Mouse (Mus musculus) spleen, postnatal 10 days (tissue): ENCODE results near the gene Ugt1a6a.
A peak's percentile ranks its signal among the peaks of the same experiment; 100 is the strongest.
"Not testable (repeated sequence)": the region's sequence is repeated elsewhere in the genome, so short reads cannot be mapped to it uniquely, and the experiment has no call there.

Experiments used
- DNase-seq, 2 experiments: peaks; one replicate each; pipeline ENCODE4 v3.0.0; 2021 to 2022; ENCODE audit warnings: low spot score in 2 of 2

The Ugt1a6a gene

GRCm38 (mm10) chr1:88134457-88135011 lies at the start of gene Ugt1a6a:
Ugt1a6a (plus strand) TSS chr1:88134809.
- DNase-seq: not testable (repeated sequence)

DNA sequence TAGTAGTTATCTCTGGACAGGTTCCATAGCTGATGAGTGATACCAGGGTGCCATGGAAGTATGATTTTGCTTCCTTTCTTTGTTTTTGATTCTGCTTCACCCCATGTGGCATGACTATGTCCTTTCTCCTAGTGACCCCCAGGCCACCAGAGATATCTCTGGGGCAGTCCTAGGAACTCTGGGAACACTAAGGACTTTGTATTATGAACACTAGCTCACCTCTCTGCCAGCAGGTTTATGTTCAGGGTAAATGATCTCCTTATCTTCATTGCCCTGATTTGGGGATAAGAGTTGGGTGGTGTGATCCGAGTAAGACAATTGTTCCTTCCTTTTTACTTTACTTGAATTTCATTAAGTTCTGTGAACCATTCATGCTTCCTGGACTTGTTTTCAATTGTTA lies 48.5 kb upstream of the Ugt1a6a start:
- DNase-seq: no peak

- DNase-seq: no peak
These were observed 47.1 kb upstream of the Ugt1a6a start, which contains the start of gene Ugt1a8 for GRCm38 (mm10) chr1:88087513-88087912. Ugt1a8 (plus strand) TSS chr1:88087813.

DNA sequence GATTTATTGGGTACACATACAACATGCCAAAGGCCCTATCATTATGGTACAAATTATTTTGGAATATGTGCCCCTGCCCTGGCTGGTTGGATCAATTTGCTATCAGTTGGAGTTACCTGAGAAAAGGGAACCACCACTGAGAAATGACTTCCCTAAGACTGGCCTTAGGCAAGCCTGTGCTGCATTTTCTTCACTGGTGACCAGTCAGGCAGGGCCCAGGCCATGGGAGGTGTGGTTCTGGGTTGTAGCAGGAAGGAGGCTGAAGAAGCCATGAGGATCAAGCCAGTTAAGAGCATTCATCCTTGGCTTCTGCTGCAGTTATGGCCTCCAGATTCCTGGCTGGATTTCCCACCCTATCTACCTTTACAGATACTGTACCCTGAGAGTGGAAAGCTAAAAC lies 42.3 kb upstream of the Ugt1a6a start:
- DNase-seq: no peak

- not testable (repeated sequence) for DNase-seq
These were observed 40.3 kb upstream of the Ugt1a6a start for GRCm38 (mm10) chr1:88094270-88094676.

DNA sequence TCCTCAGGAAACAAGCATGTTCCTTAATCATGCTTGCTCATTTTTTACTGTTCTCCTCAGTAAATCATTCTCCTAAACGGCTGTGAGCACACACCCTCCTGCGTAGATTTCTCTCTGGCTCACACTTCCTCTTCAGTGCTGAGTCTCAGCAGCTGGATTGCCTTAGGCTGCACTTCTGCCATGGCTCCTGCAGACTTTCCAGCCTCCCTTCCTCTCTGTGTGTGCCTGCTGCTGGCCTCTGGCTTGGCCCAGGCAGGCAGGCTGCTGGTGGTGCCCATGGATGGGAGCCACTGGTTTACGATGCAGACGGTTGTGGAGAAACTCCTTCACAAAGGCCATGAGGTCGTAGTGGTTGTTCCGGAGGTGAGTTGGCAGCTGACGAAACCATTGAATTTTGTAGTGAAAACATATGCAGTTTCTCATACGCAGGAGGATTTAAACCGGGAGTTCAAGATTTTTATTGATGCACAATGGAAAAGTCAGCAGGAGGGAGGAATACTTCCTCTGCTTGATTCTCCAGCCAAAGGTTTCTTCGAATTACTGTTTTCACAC lies 39.6 kb upstream of the Ugt1a6a start, which contains the start of gene Ugt1a7c:
TSS of gene Ugt1a7c (plus strand) at position 122 of the 552 bp plus-strand sequence.
- DNase-seq: peak in 1 of 2 experiments; percentile 17

GRCm38 (mm10) chr1:88098546-88098945 lies 36.1 kb upstream of the Ugt1a6a start:
- DNase-seq: not testable (repeated sequence)

DNA sequence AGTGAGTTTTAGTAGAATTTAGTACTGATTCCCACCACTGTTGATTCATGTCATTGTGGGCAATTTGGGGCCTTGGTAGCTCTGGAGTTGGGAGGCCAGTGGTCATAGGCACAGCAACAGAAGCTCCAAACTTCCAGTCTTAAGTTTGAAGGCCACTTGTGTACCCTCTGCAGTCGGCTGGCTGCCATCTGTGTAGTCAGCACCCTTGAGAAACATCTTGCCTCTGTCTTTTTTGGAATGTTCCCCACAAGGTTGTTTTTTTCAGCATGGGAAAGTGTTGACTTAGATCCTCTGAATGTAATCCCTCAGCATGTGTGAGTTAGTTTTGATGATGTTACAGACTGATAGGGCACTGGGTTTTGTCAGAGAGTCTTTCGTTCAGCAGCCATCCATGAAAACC lies 34.9 kb upstream of the Ugt1a6a start:
- DNase-seq: not testable (repeated sequence)

GRCm38 (mm10) chr1:88103019-88103418 lies 31.6 kb upstream of the Ugt1a6a start, which contains the start of gene Ugt1a6b:
Ugt1a6b (plus strand) TSS chr1:88103252.
- not testable (repeated sequence) for DNase-seq

DNA sequence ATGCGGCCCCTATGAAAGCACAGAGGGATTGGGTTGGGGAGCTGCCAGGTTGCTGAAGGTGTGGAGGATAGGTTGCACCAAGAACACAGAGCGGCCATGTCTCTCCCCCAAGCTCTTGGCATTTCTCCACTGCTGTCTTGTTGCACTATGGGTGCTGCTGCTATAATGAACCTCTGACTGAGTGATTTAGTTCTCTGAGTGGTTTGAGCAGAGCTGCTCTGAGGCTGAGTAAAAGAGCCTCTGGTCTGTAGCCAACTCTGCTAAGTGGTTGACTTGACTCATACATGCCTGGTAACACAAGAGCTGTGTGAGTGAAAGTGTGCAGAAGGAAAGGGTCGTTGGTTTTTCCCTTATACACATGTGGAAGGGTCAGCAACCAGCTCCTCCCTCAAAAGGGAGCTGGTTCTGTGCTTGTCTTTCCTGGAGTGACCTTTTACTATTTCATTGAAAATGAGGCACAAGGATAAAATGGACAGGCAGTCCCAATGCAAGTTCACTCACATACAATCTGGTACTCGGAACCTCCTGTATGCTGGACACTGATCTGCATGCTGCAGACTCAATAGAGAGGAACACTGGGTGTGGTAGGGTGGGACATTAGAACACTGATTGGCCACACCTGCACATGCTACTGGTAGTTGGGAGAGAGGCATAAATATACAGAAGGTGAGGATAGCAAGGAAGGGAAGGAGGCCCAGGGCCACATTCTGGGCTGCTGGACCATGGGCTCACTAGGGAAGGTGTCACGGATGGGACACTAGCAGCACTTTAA lies 30.7 kb upstream of the Ugt1a6a start:
- not testable (repeated sequence) for DNase-seq

- no peak for DNase-seq
These were observed 29.8 kb upstream of the Ugt1a6a start for GRCm38 (mm10) chr1:88104667-88105430.

GRCm38 (mm10) chr1:88105656-88106055 lies 29.0 kb upstream of the Ugt1a6a start:
- no peak for DNase-seq

GRCm38 (mm10) chr1:88109027-88109557 lies 25.5 kb upstream of the Ugt1a6a start:
- not testable (repeated sequence) for DNase-seq

GRCm38 (mm10) chr1:88109604-88110003 lies 25.0 kb upstream of the Ugt1a6a start:
- DNase-seq: not testable (repeated sequence)

- not testable (repeated sequence) for DNase-seq
These were observed 21.8 kb upstream of the Ugt1a6a start for GRCm38 (mm10) chr1:88112769-88113168.

DNA sequence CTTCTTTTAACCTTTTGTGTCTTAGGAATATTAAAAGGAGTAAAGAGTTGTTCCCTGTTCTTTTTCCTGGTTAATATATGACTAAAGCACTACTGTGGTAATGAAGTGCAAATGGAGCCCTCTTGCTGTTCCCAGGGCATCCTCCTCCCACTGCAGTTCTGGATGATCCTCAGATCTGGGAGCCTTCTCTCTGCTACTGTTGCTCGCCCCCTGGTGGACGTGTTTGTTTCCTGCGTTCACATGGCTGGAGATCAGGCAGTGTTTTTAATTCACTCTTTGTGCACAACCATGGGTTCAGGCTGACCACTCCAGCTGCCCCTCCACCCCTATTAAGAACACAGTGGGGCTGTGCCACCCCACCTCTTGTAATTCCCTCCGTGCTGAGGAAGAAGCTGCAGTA lies 14.1 kb upstream of the Ugt1a6a start:
- DNase-seq: not testable (repeated sequence)

DNA sequence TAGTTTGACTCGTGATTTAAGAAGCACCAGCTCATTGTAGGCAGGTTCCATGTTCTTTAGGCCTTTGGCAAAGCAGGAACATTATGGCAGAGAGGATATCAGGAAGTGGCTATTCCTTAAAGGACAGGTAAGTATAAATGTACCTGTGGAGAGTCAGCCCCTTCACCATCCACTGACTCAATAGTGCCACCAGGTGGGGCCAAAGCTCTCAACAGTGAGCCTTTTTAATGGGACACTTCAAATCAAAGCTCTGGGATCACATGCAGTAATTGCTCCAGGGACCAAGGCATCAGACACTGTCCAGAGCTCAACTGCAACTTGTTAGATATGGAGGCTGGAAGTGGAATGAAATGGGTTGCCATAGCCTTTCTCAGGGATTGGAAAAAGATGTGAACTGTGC lies 13.1 kb upstream of the Ugt1a6a start:
- DNase-seq: peak in 1 of 2 experiments; percentile 30

DNA sequence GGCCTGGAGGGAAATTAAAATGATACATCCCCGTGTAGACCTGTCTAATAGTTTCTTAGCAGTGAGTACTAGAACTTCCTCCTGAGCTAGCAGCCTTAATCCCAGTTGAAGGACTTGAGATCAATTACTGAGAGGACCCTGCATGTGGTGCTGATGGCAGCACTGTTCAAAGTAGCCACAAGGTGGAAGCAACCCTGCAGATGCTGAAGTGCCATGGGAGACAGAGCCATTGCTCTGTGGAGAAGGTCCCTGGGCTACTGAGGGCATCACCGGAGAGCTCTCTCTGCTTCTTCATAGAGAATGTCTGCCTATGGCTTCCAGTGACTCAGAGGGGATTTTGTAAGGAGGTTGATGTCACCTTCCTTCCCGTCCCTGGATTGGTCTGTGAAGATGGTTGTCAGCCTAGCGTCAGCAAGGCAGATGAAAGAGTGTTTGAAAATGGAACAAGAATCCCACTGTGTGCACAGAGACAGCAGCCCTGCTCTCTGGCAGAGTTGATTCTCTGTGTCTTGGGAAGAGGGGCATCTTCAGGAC lies 8.7 kb upstream of the Ugt1a6a start:
- not testable (repeated sequence) for DNase-seq

- DNase-seq: not testable (repeated sequence)
These were observed 5.5 kb upstream of the Ugt1a6a start for GRCm38 (mm10) chr1:88129091-88129490.

DNA sequence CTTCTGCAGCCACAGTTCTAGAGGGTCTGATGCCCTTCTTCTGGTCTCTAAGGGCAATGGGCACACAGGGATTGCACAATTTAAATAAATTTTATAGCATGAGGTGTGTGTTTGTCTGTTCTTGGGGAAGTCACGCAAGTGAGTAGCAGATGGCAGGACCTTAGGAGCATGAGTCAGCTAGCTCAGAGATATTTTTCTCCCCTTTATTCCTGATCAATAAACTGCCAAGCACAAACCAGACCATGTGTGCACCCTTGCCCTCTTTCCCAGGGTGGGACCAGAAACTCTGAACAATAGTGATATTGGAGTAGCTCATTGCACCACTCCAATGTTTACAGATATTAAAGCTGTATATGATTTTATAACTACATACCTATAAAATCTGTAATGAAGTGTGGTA lies 4.4 kb upstream of the Ugt1a6a start:
- DNase-seq: not testable (repeated sequence)

DNA sequence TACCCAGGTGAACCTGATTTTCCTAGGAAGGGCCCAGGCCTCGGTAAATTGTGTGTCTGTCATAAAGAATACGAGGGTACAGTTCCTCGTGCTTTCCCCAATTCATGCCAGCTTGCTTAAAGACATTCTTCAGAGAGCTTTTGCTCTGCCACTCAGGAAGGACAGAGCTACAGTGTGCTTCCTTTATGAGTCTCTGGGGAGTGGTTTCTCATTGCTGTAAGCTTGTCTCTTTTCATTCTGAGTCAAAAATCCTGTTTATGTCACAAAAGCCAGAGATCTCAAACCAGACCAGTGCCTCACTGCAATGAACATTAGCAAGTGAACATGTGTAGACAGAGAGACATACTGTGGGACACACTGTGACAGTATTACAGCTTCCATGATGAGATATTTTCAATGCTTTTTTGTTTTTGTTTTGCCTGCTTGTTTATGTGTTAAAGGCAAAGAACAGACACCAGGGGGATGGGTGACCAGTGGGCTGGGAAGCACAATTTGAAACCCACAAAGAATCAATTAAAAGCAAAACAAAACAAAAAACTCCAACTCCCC lies 627 bp upstream of the Ugt1a6a start:
- DNase-seq: no peak
